Mouse (Mus musculus) MEL (cell line): ENCODE results near the gene Cbfa2t2.

ENCODE experiments used
- RAD21 ChIP-seq: IDR thresholded peaks from 2 replicates; pipeline ENCODE4 v1.6.1; 2011; ENCODE audit warnings: mild to moderate bottlenecking, low read depth, low read length, improper control_type of control experiment
- ZKSCAN1 ChIP-seq: IDR thresholded peaks from 2 replicates; pipeline ENCODE4 v1.6.1; 2012; ENCODE audit warnings: low read depth, mild to moderate bottlenecking, inconsistent platforms, low read length, improper control_type of control experiment, moderate library complexity

DNA sequence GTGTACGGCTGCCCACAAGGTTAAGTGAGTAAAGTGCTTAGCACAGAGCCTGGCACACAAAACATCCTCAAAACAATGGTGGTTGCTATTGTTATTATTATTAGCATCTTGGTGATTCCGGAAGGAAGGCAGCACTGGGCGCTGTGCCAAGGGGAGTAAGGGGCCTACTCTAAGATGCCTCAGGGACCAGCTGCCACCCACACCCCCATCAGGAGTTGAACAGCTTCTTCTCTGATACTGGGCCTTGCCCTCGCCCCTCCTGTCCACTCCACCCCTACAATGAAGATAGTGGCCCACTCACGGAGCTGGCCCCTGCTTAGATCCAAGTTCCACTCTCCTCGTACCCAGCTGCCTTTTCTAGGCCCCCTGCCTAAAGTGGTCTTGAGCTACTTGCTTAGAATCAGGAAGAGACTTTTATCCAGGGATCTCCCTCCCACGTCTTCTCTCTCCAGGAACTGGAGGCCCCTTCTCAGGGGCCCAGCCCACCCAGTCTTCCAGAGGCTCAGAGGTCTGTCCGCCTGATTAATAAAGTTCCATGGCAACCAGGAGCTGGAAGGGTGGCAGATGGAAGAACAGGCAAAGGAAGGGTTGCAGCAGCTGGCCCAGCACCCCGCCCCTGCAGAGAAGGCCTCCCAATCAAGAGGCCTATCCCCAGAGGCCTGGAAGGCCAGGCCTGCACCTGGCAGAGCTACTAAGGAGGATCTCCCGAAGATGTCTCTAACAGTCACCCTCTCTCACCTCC is 132.2 kb downstream of the Cbfa2t2 start:
- TF ChIP-seq RAD21 = no peak
- no peak for TF ChIP-seq ZKSCAN1
